Mouse (Mus musculus) small intestine, adult 2 months (tissue): ENCODE data around the gene Vax2.
A peak's percentile ranks its signal among the peaks of the same experiment; 100 is the strongest.

Source experiments
- CTCF ChIP-seq: fragments of 200-500 bp; IDR thresholded peaks from 2 replicates; pipeline ENCODE4 v1.5.1; 2012; ENCODE audit warnings: low read depth, mild to moderate bottlenecking, control low read depth, inconsistent platforms, low read length, moderate library complexity, mixed read lengths; ENCODE audit not compliant: insufficient replicate concordance, insufficient read length; ENCODE audit errors: extremely low read depth
- POLR2A ChIP-seq: fragments of 200-500 bp; IDR thresholded peaks from 2 replicates; pipeline ENCODE4 v1.6.1; 2012; ENCODE audit warnings: low read depth, mild to moderate bottlenecking, control low read depth, inconsistent platforms, low read length, moderate library complexity

GRCm38 (mm10) chr6:83775638-83776293 lies 64.7 kb downstream of the Vax2 start, which contains the start of gene Tex261:
- peak; percentile 84 for TF ChIP-seq CTCF
- TF ChIP-seq POLR2A: peak; percentile 79
